Mouse (Mus musculus) gastrocnemius, adult 8-10 months (tissue): ENCODE data around the gene Dgcr2. TPM values are rescaled to one million over a fixed set of nuclear protein-coding genes. Genes with fewer than 3 reads are reported as not detected.

Experiments
- DNase-seq, 2 experiments: peaks; one replicate each; pipeline ENCODE4 v3.0.0; 2022; ENCODE audit warnings: low spot score in 2 of 2
- total RNA-seq, 4 experiments: library from RNA; stranded (reverse); gene quantifications; 2 replicates each; pipeline ENCODE4 v1.2.4; 2022

Dgcr2 gene
- total RNA-seq, 4 experiments from 2014 or later, result 19.1 to 22.8 (median 20.5) TPM

DNA sequence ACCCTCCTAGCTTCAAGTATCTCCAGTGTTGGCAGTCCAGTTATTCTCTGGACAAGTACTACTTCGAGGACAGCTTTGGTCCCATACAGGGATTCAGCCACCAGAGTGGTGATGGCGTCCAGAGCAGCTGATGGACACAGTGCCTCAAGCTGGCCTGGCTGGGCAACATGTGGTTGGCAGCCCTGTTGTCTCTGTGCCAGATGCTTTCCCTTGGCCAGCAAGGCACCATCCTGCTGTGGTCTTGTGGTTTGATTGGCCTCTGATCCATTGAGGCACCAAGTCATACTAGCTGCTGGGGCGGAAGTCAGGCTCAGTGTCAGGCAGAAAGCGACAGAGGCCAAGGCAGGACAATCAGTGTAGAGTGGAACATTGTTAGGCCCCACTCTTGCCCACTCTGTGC is 89.2 kb downstream of the Dgcr2 start:
- no peak for DNase-seq

DNA sequence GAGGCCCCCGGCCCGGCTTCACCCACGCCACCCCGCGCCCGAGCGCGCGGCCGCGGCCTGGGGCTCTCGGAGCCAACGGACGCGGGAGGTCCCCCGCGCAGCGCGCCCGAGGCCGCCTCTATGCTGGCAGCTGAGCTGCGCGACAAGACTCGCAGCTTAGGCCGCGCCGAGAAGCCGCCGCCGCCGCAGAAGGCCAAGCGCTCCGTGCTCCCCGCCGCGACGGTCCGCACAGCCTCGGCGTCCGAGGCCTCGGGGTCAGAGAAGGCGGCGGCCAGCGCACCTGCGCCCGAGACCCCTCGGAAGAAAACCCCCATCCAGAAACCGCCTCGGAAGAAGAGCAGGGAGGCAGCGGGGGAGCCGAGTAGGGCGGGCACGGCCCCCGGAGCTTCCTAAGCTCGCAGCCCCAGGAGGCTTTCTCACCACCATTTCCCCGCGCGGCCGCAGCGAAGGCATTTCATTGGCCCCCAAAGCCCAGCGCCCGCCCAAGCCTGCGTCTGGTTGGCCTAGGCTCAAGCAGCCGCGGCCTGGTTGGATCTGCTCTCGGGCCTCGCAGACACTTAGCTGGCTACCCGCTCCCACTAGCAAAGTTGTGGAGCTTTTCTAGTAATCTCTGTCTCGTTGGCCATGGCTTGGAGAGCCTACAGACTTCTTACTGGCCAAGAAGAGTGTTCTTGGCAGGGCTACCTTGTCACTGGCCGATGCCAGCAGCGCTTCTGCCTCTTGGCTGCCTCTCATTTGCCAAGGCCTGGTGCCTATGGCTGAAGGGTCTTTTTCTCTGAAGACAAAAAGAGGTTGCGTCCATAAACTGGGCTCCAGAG is 91.0 kb downstream of the Dgcr2 start:
- DNase-seq, result peak; percentile 63 to 78

DNA sequence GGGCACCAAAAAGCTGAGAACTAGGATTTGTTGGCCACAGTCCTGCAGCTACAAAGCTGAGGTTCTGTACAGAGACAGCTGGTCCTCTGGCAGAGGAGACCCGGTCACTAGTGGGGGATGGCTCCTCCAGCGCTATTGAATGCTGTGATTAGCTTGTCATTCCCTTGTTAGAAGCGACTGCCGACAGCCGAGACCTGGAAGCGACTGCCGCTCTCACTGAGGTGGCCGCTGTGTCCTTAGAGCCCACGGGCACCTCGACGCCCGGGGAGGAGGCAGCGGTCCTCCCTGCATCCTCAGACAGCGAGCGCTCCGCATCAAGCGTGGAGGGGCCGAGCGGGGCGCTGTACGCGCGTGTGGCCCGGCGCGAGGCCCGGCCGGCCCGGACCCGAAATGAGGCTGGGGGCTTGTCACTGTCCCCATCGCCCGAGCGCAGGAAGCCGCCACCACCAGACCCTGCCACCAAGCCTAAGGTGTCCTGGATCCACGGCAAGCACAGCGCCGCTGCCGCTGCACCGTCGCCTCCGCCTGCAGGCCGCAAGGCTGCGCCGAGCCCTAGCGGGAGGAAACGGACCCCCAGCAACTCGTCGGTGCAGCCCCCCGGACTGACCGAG is 91.7 kb downstream of the Dgcr2 start:
- no peak for DNase-seq

DNA sequence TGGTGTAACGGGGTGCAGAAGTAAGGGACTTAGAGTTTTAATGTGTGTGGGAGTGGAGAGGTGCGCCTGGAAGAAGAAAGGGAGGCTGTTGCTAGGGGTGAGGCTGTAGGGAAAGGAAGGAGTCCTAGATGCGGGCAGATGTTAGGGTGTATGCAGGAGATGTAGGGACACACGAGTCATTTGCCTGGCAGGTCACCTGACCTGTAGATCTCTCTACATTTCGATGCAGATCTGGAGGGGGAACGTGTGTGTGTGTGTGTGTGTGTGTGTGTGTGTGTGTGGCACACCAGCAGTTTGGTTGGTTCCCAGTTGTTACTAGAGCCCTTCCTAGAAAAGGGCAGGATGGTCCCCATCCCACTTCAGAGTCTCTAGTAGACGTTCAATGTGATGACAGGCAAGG is 93.4 kb downstream of the Dgcr2 start:
- no peak for DNase-seq

DNA sequence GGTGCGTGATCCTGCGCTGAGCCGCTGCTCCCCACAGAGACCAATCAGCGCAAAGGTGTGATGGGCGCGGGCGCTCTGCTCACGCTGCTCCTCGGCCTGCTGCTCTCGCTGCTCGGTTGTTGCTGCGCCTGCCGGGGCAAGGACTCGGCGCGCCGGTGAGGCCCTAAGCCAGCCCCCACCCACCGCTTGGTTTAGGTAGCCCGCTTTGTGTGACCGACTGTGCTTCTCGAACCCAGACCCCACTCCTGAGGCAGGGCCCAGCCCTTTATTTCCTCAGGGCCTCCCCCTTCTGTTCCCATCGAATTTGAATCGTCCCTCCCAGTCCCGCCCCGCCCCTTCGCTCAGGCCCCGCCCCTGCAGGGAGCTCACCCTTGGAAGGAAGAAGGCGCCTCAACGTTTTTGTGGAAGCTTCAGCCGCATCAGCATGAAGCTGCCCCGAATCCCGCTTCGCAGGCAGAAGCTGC is 93.9 kb downstream of the Dgcr2 start:
- DNase-seq, result no peak

DNA sequence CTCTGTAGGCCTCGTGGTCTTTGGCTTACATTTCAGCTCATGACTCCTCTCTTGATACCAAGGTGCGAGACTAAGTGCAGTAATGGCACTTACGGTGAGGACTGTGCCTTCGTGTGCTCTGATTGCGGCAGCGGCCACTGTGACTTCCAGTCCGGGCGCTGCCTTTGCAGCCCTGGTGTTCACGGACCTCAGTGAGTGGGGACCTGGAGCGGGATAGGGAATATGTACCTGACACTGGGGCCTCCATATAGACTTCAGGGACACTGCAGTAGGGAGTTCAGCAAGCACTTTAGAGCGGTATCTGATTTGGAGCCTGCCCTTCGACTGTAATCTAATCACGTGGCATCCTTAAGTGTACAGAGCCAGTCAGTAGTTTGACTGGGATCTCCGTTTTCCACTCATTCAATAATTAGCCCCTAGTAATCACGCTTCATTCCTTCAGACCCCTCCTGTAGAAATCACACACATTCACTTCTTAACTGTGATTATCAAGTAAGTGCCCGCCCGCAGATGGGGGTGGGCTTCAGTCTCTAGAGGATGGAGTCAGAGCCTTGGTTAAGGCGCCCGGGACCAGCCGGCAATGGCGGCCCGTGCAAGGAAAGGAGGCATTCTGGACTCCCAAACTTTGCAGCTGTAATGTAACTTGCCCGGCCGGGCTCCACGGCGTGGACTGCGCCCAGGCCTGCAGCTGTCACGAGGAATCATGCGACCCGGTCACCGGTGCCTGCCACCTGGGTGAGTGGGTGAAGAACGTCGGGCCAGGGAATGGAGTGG is 94.5 kb downstream of the Dgcr2 start:
- no peak for DNase-seq

DNA sequence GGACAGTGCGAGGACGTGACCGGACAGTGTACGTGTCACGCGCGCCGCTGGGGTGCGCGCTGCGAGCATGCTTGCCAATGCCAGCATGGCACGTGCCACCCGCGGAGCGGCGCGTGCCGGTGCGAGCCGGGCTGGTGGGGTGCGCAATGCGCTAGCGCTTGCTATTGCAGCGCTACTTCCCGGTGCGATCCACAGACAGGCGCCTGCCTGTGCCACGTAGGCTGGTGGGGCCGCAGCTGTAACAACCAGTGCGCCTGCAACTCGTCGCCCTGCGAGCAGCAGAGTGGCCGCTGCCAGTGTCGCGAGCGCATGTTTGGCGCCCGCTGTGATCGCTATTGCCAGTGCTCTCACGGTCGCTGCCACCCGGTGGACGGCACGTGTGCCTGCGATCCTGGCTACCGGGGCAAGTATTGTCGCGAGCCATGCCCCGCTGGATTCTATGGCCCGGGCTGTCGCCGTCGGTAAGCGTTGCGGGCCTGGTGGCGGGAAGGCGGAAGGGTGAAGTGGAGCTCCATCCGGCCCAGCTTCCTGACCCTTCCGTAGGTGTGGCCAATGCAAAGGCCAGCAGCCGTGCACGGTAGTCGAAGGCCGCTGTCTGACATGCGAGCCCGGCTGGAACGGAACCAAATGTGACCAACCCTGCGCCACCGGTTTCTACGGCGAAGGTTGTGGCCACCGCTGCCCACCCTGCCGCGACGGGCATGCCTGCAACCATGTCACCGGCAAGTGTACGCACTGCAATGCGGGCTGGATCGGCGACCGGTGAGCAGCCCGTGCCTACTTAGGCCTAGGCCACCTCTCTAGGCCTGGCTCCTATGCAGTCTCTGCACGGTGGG is 95.3 kb downstream of the Dgcr2 start:
- DNase-seq, result no peak

DNA sequence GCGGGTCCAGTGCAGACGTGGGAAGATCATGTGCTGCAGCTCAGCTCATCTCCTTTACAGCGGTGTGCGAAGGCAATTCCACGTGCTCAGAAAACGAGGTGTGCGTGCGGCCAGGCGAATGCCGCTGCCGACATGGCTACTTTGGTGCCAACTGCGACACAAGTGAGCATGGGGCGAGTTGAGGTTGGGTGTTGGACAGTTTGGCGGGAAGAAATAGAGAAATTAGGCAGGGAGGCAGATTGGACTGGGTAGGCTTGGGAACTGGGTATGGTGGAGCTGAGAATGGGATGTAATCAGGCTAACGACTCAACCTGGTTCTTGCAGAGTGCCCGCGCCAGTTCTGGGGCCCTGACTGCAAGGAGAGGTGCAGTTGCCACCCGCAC is 95.9 kb downstream of the Dgcr2 start:
- no peak for DNase-seq

DNA sequence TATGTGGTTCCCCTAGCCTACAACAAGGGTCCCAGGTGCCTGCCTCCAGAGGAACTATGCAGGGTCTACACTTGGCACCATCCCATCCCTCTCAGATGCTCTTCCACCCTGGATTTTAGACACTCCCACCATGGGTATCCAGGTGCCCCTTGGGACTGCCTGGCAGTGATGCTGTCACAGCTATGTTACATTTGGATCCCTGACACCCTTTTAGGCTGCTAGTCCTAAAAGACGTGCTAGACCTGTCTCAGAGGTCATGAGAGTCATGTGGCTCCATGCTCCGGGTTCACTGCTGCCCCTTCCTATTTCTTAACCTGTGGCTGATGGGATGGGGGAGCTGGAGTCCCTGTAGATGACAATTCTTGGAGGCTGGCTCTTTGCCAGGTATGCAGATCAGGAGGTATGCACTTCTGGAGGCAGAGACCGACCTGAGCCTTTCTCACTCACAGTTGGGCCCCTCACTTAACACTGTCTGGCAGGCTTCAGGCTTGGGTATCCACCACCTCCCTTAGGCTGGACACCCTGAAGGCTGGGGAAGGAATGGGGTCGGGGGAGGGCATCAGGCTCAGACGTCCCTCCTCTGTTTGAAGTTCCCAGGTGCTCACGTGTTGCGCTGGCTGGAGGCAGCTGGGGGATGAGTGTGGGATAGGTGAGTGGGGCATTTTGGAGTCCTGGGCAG is 96.4 kb downstream of the Dgcr2 start:
- DNase-seq, result no peak

DNA sequence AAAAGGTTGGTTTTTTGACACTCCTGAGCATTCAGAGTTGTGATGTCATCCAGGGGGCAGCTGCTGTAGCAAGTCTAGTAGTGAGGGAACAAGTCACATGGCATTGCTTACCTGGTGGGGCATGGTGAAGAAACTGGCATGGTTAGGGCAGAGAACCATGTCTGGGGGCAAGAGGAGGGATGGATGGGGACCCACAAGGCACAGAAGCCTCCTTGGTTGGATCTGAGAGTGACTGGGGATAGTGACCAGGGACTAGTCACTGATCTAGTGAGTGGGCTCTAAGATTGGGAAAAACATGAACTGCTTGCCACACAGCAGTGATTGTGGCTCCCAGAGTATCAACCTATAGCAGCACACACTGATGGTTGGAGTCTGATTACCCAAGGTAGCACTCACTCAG is 98.8 kb downstream of the Dgcr2 start:
- no peak for DNase-seq

DNA sequence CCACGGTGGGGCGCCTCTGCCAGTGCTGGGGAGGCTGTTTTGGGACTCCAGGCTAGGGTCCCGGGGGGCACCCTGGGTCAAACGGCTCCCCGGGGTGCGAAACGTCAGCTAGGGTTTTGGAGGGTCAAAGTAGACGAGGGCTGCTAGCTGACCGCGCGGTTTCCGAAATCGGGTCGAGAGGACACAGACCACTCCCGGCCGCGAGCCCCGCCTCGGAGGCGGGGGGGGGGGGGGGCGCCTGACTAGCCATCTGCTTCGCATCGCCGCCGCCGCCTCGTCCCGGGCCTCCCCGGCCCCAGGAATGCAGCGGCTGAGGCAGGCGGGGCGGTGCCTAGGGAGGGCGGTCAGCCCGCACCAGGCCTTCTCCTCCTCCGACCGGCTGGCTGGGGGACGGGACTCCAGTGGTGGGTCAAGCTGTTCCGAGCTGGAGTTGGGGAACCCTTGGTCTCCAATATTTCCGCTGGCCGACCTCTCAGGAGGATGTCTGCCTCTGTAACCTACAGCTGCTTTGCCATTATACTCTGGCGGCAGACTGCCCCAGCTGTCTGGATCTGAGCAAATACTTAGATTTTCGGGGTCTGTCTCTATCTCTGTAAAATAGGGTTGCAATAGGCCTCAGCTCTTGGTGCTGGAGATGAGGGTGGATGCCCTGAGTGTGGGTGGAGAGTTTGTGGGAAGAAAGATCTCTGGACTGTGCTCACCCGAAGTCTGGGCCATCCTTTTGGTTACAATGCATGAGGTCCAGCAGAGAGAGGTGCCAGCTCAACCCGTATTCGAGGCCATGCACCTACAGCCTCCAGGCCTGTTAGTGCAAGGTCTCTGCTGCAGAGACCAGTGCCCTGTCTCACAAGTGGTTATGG is 99.8 kb downstream of the Dgcr2 start:
- peak; percentile 36 to 60 for DNase-seq

DNA sequence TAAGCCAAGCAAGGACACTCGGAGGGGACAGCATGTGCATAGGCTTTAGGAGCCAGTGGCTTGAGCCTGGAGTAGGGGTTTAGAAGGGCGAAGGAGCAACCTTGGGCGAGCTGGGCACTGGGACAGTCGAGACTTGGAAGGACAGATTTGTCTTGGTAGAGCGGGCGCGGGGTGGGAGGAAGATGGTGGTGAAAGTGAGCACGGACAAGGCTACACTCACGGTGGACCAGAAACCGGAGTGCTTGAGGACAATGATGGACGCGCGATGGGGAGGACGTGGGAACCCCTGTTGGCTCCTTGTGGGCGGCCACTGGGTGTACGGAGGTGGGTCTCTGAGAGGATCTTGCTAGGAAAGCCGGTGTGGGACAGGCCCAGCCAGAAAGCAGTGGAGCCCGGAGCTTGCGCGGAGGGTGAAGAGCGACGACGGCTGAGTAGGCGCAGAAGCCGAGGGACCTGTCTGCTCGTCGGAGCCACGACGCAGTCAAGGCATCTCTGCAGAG is 100.5 kb downstream of the Dgcr2 start:
- DNase-seq, result no peak

DNA sequence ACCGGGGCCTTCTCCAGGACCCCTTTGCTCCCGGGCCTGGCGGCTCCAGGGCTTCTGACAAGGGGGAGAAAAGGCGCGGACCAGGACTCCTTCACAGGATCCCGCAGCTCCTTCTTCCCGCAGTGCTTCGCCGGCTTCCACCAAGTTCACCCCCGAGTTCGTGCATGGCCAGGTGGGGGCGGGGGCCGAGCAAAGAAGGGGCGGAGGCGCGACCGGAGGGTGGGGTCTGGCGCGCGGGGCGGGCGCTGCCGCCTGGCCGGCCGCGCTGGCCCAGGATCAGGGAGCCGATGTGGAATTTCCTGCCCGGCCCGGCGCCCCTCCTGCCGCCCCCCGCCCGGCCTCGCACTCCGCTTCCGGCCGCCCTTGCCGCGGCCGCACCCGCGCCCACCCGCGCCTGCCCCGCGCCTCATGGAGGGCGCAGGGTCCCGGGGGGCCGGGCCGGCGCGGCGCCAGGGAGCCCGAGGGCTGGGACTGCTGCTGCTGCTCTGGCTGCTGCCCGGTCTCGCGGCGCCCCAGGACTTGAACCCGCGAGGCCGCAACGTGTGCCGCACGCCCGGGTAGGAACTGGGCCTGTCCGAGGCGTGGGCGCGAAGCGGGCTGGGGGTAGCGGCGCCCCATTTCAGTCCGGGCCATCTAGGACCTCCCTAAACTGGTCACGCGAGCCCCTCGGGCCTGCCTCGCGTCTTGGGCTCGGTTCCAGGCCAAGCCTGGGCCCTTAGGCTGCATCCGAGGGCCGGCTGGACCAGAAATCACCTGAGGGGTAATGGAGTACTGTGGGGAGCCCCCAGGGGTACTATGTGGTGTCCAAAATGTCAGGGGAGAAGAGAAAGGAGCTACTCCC is 101.2 kb downstream of the Dgcr2 start, which contains the start of gene Scarf2:
Scarf2 (plus strand) TSS at position 312 of the 841 bp plus-strand sequence.
- peak in 1 of 2 experiments; percentile 42 for DNase-seq

DNA sequence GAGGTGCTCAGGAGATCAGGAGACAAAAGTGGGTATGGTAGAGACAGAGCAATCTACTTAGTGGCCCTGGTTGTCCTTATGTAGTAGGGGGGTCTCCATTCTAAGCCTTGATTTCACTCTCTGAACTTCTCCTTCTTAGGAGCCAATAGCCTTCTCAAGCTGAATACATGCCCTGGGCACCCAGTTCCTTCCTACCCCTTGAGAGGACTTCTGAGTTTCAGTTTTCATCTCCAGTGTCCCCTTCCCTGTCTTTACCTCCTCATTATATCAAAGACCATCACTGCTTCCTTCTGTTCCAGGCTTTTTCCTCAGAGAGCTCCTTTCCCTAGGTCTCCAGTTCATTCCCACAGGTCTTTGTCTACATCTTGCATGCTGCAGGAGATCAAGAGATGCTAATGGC is 101.8 kb downstream of the Dgcr2 start:
- DNase-seq, result no peak

DNA sequence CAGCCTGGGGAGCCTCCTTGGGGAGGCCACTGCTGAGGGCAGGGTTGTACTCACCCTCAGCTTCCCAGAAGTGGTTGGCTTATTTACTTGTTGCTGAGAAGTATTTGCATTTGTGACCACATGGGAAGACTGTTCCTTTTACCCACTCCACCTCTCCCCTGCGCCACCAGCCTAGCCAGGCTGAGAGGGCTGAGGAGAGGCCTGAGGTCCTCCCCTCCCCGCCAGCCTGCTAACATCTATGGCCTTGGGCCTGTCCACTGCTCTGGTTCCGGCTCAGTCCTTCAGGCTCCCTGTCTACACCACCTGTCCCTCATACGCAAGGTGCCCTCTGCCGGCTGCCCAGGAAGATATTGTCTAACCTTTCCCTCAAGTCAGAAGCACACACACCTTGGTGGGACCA is 102.7 kb downstream of the Dgcr2 start:
- no peak for DNase-seq

DNA sequence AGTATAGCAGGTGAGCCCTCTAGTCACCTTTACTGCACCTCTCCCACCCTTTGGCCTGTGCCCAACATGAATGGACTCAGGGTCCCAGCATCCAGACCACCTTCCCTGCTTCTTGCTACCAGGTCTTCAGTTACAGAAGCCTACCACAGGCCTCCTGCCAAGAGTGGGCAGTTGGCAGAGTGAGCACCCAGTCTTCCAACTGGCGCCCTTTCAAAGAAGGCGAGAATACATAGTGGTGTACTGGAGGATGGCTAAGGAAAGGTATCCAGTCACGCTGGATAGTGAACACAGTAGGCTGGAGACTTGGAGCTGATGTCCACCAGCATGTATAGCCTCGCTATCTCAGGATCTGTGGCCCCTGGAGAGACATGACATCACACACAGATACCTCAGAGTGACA is 104.3 kb downstream of the Dgcr2 start:
- no peak for DNase-seq

DNA sequence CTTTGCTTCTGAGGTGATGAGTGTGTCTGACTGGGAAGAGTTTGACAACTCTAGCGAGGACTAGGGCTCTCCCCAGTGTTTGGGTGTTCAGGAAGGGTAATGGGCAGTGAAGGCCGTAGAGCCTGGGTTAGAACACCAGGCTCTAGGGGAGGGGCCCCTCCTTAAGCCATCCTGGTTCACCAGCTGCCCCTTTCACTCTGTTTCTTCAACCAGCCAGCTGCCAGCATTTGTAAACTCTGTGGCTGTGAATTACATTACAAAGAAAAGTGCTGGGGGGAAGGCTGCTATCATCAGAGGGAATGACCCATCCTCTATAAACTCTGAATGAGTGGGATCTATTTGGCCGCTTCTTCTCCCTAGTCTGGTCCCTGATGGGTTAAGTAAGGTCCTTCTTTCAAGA is 105.6 kb downstream of the Dgcr2 start:
- no peak for DNase-seq
